Mouse (Mus musculus) ES-Bruce4 (cell line): ENCODE results near the gene Mrtfb.

Source experiments
- CTCF ChIP-seq: IDR thresholded peaks from one replicate; pipeline ENCODE4 v1.8.1; 2011; ENCODE audit warnings: low read depth, low read length
- POLR2A ChIP-seq: IDR thresholded peaks from one replicate; pipeline ENCODE4 v1.8.1; 2011; ENCODE audit warnings: low read length; ENCODE audit not compliant: insufficient read depth

- no peak for TF ChIP-seq POLR2A
- TF ChIP-seq CTCF: no peak
These were observed 115.5 kb downstream of the Mrtfb start for GRCm38 (mm10) chr16:13371740-13372287.
